Mouse (Mus musculus) megakaryocyte progenitor cell, adult 5-6 weeks (primary cell): ENCODE measurements around the gene Mrpl50. TPM values are rescaled to one million over a fixed set of nuclear protein-coding genes. Genes with fewer than 3 reads are reported as not detected.
A peak's percentile ranks its signal among the peaks of the same experiment; 100 is the strongest.

Experiments used
- ATAC-seq: replicated peaks from 2 replicates; pipeline ENCODE4 v1.8.0; 2016; ENCODE audit warnings: mild to moderate bottlenecking, moderate TSS enrichment, inconsistent platforms; ENCODE audit not compliant: poor library complexity
- total RNA-seq, 2 experiments: library from RNA; stranded (forward) in 1 of 2; stranded (reverse) in 1 of 2; fragments of 157-497, 149-512 nt in 1 of 2; fragments of 200-1000 nt in 1 of 2; gene quantifications; 2 replicates each; pipeline versions ENCODE4 v1.2.3 to v1.2.4; 2015 to 2017

The Mrpl50 gene
- total RNA-seq (2015) (45.5 and 50.4 TPM in 2 replicates), total RNA-seq (2017) (35.6 and 44.8 TPM in 2 replicates)

DNA sequence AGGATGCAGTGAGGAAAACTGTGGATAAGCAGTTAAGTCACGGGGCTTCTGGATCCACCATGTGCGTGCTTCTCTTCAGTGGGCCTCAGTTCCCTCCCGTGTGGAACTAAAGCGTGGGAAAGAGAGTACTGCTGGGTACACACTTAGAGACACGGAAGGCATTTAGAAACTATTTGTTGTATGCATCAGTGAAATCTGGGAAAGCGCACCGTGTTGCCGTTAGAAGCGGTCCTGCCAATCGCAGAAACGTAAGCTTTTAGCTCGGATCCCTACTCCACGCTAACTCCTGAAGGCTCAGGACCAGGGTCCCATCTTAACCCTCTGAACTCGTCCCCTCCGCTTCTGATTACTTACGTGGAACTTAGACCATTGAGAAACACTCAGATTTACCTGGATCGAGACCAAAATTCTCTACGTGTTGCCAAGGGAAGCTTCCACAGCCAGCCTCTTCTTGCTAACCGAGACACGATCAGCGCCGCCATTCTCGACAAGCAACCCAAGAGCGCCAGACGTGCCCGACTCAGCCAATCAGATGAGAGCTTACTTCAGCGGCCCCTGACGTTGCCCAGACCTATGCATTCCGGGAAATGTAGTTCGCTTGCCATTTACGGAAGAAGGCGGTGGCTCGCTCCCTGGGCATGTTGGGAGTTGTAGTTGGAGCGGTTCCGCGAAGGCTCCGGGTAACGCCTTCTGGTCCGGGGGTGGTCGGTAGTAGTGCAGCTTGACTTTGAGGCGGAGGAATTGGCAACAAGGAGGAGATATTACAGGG, at the start of gene Mrpl50, which contains the start of gene Zfp189:
Gene Mrpl50, minus strand, starts transcription at position 522 of the 769 bp plus-strand sequence.
Gene Zfp189, plus strand, starts transcription at position 605 of the 769 bp plus-strand sequence.
- peak; percentile 91 for ATAC-seq

- peak; percentile 100 for ATAC-seq
Observed at GRCm38 (mm10) chr4:49567613-49568012, 46.7 kb upstream of the Mrpl50 start.

GRCm38 (mm10) chr4:49559915-49560772, 39.3 kb upstream of the Mrpl50 start:
- ATAC-seq: no peak

DNA sequence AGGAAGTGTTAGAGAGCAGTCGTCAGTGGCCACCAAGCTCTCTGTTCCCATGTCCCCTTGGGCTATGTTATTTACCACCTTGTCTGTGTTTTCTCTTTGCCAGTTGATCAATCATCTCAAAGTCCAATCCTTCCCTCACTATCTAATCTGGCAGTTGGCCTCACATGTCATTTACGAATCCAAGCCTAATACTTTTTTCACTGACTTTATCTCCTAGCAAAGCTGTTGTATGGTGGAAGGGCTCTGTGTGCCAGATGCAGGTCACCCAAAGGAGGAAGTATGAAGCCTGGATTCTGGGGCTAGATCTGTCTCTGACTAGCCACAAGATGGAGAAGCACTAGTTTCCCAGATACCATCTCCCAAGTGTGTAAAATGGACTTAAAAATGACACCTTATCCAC, 37.3 kb upstream of the Mrpl50 start:
- ATAC-seq: no peak

DNA sequence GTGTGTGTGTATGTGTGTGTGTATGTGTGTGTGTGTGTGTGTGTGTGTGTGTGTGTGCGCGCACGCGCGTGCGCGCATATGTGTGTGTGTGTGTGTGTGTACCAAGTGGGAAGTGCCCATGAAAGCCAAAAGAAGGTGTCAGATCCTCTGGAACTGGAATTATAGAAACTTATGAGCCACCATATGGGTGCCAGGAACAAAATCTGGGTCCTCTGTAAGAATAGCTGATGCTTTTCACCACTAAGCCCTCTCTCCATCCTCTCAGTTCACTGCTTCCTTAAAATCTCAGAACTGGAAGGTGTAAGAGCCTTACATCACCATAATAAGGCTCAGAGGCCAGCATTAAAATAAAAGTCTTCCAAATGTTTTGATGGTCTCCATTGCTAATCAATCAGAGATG, 36.5 kb upstream of the Mrpl50 start:
- ATAC-seq: no peak

DNA sequence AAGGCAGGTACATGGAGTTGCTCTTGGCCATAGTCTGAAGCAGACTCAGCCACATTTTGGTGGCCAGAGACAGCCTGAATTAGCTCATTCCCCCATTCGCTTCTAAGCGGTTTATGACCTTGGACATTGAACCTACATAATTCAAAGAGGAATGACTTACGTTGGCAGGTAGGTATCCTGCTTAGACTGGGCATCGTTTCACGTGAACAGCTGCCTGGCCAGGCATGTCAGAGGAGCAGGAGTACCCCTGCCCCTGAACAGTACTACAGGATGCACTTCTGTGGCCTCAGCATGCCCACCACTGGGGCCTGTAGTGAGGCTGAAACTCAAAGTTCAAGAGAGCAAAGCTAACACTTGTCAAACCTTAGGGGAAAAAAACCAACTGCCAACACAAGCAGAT, 32.5 kb upstream of the Mrpl50 start:
- no peak for ATAC-seq

- ATAC-seq: no peak
Observed at GRCm38 (mm10) chr4:49549383-49549782, 28.5 kb upstream of the Mrpl50 start, which contains the start of gene Aldob. Gene Aldob (minus strand): TSS chr4:49549546.

- ATAC-seq: no peak
Observed at GRCm38 (mm10) chr4:49547544-49548219, 26.8 kb upstream of the Mrpl50 start.

DNA sequence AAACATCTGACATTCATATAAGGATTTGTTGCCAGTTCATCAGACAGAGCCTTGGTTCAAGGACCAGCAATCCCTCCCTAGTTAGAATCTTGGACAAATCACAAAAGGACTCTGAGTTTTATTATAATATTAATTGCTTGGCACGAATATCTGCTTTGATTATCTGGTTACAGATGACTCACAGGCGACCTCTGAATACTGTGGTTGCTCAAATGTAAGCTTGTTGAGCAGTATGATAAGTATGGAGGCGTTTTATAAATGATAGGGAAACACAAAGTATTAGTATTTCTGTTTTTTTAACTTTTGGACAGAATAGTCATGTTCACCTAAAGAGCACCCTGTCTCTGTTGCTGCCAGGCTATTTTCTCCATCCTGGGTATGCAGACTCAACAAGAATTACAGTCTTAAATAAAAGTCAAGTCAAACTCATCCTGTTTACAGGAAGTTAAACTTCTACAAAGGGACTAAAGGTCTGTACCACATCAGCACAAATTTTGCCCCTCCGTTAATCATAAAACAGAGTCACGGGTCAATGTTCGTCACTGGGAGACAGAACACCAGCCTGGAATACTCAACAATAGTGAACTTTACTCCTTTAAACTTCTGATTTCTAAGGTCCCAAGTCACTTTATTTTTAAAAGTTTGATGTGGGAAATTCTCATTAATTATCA, 26.1 kb upstream of the Mrpl50 start:
- no peak for ATAC-seq

GRCm38 (mm10) chr4:49546026-49546425, 25.1 kb upstream of the Mrpl50 start:
- ATAC-seq: no peak

DNA sequence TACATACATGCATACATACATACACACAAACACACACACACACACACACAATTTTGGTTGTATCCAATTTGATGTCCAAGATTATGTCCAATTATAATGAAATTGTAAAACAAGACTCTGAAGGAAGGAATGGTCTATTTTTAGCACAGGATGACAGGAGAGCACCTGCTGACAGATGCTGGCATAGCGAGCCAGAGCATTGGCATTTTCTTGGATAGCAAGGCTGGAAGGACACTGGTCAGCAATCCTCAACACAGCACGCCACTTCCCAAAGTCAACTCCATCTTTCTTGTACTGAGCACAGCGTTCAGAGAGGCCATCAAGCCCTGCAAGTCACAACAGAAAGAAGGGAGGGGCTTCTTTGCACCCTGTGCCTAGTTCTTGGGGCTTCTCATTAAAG, 20.1 kb upstream of the Mrpl50 start:
- no peak for ATAC-seq

DNA sequence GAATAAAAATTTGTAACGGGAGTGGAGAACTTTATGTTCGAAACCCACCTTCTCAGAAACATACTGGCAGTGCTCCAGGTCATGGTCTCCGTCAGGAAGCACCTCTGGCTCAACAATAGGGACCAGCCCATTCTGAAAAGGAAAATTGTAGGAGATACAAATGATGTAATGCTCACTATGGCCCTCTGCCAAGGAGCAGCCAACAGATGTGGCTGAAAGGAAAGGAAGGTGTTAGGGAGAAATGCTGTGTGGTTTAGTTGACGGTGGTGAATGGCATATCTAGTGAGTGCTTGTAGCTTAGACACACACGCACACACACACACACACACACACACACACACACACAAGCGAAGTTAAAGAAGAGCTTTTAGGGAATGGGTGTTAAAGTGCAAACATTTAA, 18.8 kb upstream of the Mrpl50 start:
- no peak for ATAC-seq

- ATAC-seq: no peak
Observed at GRCm38 (mm10) chr4:49536671-49537070, 15.8 kb upstream of the Mrpl50 start.

DNA sequence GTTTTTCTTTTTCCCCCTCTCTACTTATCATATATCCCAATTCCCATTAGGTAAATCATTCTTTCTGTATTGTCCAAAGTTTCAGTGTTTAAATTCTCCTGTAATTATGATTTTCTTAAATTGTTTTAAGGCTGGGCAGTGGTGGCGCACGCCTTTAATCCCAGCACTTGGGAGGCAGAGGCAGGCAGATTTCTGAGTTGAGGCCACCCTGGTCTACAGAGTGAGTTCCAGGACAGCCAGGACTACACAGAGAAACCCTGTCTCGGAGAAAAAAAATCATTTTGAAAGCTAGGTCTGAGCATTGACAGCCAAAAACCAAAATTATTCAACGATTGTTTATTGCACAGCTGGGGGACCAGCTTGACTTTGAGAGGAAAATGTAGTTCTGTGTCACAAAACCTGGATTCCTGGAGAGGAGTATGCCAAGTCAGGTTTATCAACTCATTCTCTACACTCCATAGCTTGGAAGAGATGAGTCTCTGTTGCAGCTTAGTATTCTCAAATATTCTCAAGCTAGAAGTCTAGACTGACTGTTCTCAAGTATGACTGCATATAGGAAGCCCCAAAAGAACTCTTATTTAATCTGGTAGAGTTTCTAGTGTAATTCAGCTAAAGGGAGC, 14.9 kb upstream of the Mrpl50 start:
- ATAC-seq: no peak

DNA sequence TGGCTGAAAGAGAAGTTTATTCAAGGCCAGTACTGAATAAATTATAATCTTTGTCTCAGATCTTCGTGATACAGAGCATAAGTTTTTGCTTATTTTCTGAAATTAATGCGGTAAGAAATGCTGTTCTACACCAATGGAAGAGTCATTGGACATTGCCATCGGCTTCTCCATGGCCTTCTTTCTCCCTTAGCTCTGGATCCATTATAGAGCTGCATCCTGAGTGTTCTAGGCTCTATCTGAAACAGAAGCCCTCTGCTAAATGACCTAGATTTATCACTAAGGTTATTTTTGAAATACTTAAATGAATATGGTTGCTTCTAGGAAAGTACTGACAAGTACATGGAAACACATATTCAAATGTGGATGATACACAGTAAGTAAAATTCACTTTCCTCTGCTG, 14.1 kb upstream of the Mrpl50 start:
- no peak for ATAC-seq

GRCm38 (mm10) chr4:49522576-49522975, 1.7 kb upstream of the Mrpl50 start:
- ATAC-seq: no peak

DNA sequence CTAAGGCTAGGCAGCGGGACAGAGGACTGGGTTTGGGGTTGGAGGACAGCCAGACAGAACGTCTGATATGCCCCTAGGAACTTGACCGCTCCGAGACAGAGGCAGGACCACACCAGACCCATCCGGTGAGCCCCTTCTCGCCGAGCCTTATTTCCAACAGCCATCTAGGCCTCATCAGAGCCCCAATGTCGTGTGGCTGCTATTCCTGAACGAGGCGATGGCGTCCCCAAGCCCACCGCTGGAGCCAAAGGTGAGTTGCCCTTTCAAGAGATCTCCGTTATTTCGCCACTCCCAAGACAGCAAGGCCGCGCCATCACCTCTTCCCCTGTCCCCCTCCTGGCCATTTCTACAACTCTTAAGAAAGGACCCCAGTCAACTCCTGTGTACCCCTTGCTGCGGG, 453 bp upstream of the Mrpl50 start:
- ATAC-seq: peak; percentile 40

DNA sequence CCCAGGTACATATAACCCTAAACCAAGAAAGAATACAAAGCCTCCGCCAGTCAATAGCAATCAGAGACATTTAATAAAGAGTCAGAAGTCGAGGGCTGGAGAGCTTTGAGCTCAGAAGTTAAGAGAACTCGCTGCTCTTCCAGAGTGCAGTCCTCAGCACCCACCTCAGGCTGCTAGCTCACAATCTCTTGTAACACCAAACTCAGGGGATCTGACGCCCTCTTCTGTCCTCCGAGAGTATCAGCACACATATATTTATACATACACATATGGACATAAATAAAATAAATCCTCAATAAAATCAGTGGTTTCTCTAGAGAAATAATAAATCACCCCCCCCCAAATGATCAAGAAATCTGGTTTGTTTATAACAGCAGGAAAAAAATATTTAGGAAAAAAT, 1.4 kb downstream of the Mrpl50 start:
- peak; percentile 40 for ATAC-seq

DNA sequence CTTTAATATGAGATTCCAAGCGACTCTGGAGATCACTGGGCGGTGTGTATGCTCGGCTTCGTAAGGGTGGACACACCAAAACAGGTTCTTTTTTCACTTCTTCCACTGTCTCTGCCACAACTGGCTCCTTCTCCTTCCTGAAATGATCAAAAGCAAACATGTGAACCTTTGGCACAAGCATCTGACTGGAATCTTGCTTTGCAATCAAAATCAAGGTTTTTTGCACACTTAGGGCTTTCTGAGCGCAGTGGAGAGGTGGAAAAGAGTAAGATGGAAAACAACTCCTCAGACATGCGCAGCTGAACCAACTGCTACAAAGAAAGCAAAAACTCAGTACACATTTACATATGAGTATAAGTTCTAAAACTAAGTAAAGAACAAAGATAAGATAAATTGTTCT, 6.5 kb downstream of the Mrpl50 start:
- ATAC-seq: no peak

- no peak for ATAC-seq
Observed at GRCm38 (mm10) chr4:49512636-49513035, 8.3 kb downstream of the Mrpl50 start.
